Mouse (Mus musculus): ENCODE results near the gene Negr1.

Gene Negr1

DNA sequence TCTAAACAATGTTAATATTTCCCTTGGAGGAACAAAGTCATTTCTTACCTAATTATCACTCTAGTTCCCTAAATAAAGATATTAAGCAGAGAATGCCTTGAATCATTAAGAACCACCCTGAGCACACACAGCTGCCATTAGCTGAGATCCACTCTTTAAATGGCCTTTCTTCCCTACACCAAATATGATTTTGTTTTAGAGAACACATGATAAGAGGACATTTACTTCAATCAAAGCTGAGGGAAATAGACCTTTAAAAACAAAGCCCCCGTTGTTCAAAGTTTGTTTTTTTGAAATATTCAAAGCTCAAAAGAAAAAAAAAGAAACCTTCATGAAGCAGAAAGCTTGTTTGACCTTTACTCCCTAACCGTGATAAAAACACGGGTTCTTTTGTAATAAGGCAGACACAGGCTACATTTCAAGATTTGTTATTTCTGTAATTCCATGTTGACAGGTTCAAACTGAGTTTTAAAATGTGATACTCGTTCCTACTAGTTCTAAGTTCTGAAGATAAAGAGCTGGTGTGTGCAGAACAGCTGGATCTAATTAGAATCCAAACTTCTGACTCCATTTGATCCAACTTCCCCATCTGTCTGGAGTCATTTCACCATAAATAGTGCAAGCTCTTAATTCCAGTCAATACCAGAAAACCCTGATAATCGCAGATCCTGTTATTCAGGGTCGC is 544.1 kb downstream of the Negr1 start:
- DNase-seq (ENCODE audit: low spot score) = no peak

DNA sequence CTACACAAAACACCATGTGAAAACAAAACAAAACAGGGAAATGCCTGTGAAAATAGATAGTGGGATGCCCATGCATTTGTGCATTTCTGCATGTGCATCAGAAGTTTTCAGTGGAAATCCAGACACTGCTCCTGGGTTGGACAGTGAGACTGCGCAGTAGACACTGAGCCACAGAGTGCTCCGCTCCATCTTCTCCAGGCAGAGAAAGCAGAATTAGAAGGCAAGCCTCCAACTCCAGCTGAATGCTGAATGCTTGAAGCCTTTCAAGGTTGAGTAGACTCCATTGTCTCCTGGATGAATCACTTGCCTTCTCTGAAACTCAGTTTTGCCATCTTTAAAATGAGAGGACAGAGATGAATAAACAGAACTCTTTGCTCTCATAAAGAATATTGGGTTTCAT is 546.6 kb downstream of the Negr1 start:
- no peak for DNase-seq (ENCODE audit: low spot score)

DNA sequence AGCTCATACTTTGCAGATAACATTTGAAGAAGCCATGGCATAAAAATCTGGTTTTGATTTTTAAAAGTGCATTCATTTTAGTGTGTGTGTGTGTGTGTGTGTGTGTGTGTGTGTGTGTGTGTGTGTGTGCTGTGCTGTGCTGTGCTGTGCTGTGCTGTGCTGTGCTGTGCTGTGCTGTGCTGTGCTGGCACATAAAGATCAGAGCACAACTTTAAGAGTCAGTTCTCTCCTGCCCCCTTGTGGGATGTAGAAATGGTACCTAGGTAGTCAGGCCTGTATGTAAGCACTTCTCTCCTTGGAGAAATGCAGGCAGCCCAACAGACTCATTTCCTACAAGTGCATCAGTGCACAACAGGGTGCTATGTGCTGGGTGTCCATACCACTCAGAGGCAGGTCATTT is 547.7 kb downstream of the Negr1 start:
- DNase-seq (ENCODE audit: low spot score) = peak; percentile 72

DNA sequence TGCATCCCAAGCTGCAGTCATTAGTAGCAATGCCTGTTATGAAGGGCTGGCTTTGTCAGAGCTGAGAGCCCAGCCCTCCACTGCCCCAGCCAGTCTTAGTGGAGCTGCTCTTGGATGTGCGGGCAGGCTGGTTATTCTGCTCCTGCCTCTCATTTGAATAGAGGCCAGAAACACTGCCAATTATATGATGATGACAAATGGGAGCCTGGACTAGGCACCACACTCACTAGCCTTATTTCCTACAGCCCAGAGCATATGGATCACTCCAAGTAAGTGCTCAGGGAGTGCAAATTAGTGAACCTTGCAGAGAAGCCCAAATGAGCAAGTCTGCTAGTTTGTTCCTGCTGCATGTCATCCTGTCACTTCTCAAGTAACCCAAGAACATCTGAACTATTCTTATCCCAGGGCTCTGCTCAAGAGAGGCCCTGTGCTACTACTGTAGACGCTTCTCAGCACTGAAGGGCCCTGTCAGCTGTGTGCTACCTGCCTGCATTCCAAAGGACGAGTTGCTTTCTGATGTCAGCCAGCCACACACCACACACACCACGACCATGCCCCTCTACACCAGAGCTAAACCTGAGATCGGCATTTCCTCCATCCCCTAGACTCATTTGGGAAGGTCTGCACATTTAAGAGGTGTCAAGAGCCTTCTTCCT is 553.6 kb downstream of the Negr1 start:
- DNase-seq (ENCODE audit: low spot score) = peak; percentile 28

DNA sequence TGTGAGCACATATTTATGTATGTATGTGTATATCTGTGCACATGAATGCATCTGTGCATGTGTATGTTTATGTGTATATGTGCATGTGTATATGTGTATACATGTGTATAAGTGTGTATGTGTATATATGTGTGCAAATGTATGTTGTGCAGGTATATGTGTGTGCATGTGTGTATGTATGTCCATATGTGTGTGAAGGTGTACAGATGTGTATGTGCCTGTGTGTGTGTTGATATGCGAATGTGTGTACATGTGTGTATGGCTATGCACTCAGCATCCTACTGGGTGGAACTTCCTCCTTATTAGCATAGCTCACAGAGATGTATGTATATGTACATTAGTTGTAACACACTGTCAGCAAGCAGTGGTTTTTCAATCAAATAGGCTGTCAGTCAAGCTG is 554.4 kb downstream of the Negr1 start:
- no peak for DNase-seq (ENCODE audit: low spot score)

DNA sequence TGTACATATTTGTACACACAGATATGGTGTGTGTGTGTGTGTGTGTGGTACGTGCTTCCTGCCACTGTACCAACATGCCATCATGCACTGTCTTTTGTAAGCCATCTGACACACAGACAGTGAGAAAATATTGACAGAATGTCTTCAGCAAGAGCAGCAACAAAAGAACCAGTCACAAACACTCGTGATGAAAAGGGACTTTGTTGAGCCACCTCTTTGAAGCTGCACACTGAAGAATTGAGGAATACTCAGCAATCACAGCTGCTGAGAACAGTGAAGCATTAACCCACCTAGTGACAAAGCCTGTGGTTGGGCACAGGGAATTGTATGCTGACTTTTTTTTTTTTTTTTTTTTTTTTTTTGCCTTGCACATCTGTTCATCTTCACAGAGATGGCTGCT is 558.3 kb downstream of the Negr1 start:
- no peak for DNase-seq (ENCODE audit: low spot score)

DNA sequence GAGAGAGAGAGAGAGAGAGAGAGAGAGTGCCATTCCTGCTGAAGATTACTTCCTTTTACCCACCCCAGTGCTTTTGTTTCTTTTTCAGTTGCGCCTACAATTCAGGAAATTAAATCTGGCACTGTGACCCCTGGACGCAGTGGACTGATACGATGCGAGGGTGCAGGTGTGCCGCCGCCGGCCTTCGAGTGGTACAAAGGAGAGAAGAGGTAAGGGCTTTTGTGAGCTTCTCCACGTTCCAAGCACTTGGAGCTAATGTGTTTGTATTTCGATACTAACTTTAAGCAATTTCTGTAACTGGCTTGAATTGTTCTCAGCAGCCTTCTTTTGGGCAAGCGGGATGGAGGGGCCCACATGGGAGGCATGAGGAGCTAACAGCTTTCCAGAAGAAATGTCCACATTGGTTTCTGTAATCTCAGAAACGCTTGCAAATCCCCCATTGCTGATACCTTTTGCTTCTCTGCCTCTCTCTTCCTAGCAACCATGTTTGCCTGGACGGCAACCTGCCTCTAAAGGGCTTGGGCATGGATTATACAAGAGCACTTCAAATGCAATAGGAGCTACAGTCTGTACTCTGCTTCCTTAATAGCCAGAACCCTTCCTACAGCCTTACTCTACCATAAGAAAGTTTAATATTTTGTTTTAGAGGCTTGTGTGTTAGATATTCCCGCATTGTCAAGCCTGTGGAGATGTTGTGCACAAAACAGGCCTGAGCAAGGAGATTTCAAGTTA is 584.7 kb downstream of the Negr1 start:
- no peak for DNase-seq (ENCODE audit: low spot score)

DNA sequence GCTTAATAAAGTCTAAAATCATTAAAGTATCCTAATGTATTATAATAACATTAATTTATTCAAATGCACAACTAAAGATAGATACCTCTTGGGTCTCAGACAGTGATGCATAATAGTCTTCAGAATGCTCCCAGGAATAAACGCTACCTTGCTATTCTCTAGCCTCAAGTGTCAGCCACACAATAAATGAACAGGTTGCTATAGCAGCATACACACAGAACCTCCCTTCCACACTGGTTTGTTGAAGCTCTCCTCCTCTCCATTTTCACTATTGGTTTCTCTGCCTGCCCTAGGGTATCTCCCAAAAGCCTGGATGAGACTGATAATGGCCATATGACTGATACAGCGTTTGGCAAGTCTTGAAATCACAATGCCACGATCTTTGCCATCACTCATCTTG is 593.3 kb downstream of the Negr1 start:
- DNase-seq (ENCODE audit: low spot score) = no peak

DNA sequence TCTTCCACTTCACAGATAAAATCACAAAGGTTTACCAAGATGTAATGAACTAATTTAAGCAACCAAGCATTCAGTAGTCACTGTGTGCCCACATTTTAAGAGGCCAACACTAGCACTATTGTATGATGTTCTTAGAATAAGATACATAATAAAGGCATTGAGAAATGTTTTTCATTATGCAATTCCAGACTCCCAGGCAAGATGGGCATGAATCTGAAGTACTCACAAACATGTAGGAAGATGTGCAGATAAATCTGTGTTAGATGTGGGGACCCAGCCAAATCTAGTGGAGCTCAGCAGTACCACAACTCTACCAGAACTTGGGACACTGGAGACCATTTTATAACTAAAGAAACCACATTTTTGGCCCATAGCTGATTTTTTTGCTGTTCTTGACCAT is 593.9 kb downstream of the Negr1 start:
- no peak for DNase-seq (ENCODE audit: low spot score)

DNA sequence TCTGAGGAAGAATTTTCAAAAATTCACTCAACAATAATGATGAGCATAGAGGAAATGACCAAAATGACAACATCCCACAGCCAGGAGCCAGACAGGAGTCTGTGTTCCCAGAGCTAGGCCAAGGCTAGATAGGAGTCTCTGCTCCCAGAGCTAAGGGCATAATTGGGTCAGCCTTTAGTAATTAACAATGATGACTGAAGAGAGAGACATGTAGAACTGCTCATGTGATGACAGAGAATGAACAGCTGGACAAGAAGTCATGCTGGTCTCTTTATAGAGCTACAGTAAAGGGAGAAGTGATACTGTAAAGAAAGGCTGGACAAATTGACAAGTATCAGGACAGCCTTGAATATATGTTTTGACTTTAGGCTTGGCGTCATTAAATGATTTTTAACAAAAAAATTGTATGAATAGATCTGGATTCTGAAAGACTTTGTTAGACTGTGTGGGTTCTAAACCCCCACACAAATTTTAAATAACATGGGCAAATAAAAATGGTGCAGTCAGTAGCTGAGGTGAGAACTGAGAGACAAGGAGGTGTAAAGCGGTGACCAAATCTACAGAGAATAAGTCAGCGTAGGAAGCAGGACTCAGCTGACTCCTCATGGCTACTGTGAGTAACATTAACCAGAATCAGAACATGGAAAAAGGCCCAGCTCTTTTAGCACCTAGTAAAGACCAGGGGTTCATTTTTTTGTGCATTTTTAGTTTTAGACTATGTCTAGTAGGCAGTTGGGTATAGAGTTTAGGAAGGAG is 603.4 kb downstream of the Negr1 start:
- no peak for DNase-seq (ENCODE audit: low spot score)

DNA sequence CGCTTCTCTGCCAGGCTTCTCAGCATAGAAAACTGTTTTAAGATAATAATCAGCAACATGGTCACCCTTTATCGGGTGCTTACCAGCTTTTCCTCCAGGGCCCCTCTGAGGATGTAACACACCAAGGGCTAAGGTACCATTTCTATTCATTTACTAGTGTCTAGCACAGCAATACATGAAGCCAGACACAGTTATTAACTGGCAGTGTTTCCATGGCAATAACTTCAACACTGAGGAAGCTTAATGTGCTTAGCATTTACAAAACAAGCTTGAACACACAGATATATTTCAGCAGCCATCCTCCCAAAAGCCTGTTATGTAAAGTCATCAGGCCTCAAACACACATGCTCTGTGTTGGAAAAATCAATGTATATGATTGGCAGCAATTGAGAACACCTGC is 620.4 kb downstream of the Negr1 start:
- DNase-seq (ENCODE audit: low spot score) = no peak

DNA sequence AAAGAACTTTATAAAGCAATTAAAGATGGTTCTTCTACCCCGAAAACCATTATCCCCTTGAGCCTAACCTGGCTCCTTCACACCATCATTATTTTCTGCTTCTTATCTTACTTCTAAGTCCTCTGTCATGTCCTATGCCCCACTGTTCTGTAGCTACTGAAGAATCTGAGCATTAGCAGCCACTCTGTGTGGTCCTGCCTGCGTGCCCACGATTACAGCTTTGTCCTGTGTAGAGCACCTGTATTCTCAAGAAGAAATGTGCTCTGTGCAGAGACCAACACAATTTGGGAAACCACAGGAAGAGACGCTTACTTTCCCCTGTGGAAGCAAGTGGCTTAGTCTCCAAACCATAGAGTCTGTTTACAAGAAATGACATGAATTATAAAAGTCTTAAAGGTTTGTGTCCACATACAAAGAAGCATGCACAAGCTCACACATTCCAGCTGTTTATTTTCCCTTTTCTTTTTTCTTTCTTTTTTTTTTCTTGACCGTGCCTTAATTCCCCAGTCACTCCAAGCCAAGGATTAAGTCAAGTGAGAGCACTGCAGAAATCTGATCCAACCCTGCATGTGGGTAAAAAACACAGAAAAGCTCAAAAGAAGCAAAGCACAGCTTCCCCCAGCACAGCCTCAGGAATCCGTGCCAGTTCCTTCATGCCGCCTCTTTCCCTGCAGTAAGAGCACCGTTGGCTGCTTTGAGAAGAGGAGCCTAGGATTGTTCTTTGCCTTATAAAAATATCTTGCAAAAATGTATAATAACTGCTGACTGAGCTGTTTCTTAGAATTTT is 627.5 kb downstream of the Negr1 start:
- no peak for DNase-seq (ENCODE audit: low spot score)

DNA sequence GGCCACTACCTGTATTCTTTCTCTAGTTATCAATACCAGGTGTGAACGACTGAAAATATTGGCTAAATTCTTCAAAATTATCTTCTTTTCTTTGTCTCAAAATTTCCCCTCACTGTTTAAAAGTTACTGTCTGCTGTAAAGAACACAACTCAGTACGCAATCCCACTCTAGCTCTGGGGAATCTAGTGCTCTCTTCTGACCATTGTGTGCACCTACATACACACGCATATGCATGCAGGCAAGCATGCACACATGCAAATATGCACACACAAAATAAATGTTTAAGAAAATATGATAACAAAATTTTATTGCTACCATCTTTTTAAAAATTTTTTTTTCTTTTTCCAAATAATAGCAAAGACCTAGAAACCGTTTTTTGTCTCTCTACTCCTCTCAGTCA is 628.2 kb downstream of the Negr1 start:
- DNase-seq (ENCODE audit: low spot score) = no peak

DNA sequence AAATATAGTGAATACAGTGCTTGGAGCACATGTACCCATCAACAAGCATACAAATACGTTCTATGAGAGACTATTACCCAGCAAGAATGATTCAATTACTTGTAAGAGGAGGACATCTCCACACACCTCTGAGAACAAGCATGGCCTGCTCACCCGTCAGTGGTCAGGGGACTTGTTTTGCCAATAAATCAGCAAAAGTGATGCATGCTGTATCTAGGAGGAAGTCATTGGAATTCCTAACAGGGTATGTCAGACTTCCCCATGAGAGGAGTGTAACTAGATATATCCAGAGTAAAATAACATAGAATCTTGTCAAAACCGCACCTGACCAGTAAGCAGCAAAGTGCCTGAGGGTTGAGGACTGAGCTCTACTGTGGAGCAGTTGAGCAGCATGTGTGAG is 629.0 kb downstream of the Negr1 start:
- no peak for DNase-seq (ENCODE audit: low spot score)

DNA sequence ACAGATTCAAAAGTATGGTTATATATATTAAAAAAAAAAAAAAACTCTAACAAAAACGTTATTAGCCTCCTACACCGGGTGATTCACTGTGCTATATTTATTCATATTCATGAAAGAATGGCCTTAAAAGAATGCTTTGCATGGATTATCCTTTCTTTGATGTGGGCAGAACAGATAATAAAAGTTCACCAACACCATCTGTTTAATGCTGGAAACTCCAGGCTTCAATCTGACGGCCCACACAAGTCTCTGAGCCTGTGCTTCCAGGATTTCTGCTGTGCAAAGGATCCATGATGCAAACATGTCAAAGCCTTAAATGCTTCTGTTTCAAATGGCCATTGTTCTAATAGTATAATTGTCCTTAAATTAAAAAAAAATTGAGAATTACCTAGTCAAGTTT is 630.4 kb downstream of the Negr1 start:
- no peak for DNase-seq (ENCODE audit: low spot score)

DNA sequence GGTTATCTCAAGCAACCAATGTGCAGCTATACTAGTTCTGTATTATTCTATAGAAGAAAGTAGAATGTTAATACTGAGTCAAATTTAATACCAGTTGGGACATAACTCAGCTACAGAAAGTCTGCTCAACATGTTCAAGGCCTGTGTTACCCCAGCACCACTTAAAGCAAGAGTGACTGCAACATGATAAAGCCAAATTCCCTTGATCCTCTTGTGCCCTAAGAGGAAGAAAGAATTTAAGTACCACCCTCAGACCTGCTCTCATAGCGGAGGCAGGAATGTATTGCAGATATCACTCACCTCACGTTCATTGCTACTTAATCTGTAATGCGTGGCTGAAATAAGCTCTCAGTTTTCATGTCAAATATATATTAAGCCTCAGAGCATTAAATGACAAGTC is 631.5 kb downstream of the Negr1 start:
- DNase-seq (ENCODE audit: low spot score) = no peak

DNA sequence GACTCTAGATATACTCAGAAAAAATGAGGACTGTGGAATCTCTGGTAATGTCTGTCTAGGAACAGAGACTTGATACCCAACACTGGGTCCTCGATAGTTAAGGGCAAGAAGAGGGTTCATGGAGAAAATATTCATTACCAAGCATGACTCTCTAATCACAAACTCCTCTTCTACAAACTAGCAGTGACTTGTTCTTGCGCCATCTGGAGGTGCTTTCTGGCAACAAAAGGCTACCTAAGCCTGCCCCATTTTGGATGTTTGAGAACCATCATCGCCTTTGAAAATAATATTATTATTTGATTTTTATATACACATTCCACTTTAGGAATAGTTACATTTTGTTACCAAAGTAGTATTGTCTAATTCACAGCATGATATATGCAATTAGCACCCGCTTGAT is 637.1 kb downstream of the Negr1 start:
- DNase-seq (ENCODE audit: low spot score) = no peak

DNA sequence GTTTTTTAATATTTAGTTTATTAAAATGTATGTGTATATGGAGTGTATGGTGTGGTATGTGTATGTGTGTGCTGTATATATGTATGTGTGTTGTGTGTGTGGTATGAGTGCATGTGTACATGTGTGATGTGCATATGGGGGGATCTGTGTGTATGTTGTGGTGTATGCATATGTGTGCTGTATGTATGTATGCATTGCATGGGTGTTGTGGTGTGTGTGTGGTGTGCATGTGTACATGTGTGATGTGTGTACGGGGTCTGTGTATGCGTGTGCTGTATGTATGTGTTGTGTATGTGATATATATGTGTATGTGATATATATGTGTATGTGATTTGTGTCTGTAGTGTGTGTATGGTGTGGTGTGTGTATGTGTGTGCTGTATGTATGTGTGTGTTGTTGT is 640.1 kb downstream of the Negr1 start:
- no peak for DNase-seq (ENCODE audit: low spot score)

DNA sequence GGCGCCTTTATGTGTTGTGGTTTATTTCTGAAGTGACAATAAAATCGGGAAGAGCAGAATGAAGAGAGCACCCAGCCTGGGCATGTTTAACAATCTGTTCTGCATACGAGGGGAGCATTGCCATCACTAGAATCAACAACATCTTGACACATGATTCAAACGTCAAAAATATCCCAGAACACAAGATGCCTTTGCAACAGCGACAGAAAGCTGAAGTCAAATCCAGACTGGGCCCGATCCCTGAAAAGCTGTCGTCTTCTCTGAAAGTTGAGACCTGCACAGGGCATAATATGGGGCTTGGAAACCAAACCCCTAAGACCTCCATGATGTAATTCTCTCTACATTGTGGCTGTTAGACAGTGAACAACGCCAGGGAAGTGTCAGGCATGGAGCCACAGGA is 642.0 kb downstream of the Negr1 start:
- peak; percentile 43 for DNase-seq (ENCODE audit: low spot score)

DNA sequence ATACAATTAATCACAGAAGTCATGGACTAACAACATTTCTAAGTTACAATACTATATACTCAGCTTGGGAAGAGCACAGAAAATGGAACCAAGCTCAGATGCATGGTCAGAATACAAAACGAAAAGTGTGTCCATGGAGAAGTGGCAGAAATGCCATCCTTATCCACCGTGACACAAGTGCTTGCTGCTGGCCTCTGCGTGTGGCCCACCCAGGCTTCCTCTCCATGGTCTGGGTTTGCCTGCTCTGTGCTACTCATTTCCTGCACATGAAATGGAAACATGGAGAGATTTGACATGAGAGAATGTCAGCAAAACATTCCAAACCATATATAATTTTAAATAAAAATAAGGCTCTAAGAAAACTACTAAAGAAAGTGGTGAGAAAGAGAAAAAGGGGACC is 645.2 kb downstream of the Negr1 start:
- no peak for DNase-seq (ENCODE audit: low spot score)

DNA sequence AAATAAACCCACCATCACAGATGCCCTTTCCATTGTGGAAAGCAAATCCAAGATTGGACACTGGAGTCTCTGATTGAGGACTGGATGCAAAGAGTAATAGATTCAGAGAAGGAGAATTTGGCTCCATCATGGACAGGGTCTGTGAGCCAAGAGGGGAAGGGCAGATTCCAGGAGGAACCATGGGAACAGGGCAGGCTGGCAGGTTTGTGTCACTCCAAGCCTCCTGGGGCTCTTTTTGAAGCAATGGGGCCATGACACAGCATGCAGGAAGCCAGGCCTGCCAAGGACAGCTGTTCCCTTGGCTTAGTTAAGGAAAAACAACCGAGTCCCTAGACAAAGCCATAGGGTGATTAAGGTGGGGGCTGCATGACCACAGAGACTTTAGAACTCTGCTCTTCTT is 647.4 kb downstream of the Negr1 start:
- peak; percentile 41 for DNase-seq (ENCODE audit: low spot score)

DNA sequence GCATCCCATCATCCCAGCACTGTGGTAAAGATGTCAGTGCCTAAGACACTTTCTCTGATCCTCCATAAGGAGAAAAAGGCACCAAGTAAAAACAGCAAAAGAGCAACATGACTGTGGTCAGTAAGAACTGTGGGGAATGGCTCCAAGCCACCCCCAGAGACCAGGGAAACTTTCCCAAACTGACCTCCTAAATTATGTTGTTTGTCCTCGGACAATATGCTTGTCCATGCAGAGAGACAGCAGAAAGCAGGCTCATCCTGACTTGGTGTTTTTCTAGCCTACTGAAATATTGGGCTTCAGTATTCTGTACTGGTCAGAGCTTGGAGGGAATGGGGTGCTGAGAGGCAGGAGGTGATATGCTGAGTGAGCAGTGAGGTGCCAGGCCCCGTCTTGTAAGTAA is 647.8 kb downstream of the Negr1 start:
- no peak for DNase-seq (ENCODE audit: low spot score)

All from layer of hippocampus, adult 11-12 months (tissue).